Mouse (Mus musculus) c-Kit-positive CD71-positive TER-119-positive erythroid progenitor cells, embryonic 14.5 days (primary cell): ENCODE measurements at regions not wholly inside any gene's neighbourhood (a gene's known extent, or its start where the extent isn't known, plus 50 kb on each side); places are given as distances from the start of the nearest gene placed in this dataset.
A peak's percentile ranks its signal among the peaks of the same experiment; 100 is the strongest.

Experiments
- DNase-seq: peaks from one replicate; pipeline ENCODE4 v3.0.0-alpha.2; 2013; ENCODE audit warnings: low spot score

GRCm38 (mm10) chr10:96955036-96955775 lies 338.4 kb downstream of the Btg1 start:
- no peak for DNase-seq

- DNase-seq, result no peak
Observed at GRCm38 (mm10) chr10:96955776-96956448, 339.1 kb downstream of the Btg1 start.

DNA sequence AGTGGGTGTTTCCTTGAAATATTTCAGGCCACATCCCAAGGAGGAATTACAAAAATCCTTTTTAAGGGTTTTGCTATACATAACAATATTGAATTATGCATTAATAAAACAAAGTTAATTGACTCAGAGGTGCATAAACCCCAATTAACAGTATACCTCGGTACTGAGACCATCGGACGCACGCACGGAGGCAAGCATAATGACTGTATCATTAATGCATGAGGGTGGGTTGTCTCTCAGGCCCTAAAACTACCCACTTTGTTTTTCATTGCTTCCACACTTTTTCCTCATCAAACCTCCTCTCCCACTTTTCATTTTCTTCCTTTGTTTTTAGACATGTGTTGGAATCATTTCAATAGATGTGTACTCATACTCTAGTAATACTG lies 339.6 kb downstream of the Btg1 start:
- DNase-seq, result no peak

- DNase-seq, result no peak
Observed at GRCm38 (mm10) chr10:96957019-96957418, 340.2 kb downstream of the Btg1 start.

- DNase-seq, result peak; percentile 10
Observed at GRCm38 (mm10) chr10:96969825-96970224, 353.0 kb downstream of the Btg1 start.

- no peak for DNase-seq
Observed at GRCm38 (mm10) chr10:96970737-96971136, 353.9 kb downstream of the Btg1 start.

GRCm38 (mm10) chr10:96971810-96972209 lies 355.0 kb downstream of the Btg1 start:
- DNase-seq, result no peak

- DNase-seq, result no peak
Observed at GRCm38 (mm10) chr10:96974326-96974977, 357.6 kb downstream of the Btg1 start.

DNA sequence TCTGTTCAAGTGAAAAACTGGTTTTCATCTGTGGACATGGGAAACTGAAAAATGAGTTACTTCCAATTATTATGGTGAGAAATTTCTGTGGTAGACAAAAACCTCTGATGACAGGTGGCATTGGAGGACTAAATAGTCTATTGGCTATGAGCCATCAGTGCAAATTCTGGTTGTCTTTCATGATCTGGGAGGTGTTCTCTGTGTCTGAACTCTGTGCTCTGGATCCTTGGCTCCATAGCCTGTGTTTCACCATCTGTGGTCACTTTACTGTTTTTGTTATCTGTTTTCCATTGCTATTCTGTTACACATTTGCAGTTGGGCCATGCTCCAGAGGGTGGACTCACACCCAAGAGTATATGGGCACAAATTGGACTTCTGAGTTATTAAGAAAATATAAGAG lies 359.9 kb downstream of the Btg1 start:
- no peak for DNase-seq

DNA sequence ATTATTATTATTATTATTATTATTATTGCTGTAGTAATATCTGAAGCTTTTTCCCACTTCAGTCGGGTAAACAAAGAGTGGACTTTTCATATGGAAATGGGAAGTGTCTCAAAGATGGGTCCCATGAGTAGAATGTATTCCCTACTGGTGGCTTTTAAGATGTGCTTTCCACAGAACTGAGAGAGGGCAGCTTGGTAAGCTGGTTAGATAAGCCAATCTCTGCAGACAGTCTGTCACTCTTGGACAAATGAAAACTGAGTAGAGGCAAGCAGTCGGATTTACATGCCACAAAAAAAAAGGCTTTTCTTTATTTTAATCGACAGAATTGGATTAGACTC lies 363.7 kb downstream of the Btg1 start:
- no peak for DNase-seq

GRCm38 (mm10) chr10:96980832-96981515 lies 364.2 kb downstream of the Btg1 start:
- DNase-seq, result no peak

DNA sequence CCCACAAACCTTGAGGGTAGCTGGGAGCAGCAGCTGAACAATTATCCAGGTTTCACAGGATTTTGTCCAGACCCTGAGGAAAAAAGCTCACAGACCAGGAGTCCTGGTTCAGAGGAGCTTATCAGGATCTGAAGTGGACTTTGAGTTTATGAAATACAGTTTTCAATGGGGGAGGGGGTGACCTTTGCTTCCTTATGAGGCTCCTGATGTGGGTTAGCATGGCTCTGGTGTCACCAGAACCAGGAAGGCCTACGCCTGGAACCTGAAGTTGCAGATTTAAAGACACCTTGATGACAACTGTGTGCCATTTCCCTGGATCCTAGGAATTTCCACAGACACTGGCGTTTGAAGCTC lies 364.7 kb downstream of the Btg1 start:
- no peak for DNase-seq

- DNase-seq, result no peak
Observed at GRCm38 (mm10) chr10:97000871-97001270, 384.1 kb downstream of the Btg1 start.

DNA sequence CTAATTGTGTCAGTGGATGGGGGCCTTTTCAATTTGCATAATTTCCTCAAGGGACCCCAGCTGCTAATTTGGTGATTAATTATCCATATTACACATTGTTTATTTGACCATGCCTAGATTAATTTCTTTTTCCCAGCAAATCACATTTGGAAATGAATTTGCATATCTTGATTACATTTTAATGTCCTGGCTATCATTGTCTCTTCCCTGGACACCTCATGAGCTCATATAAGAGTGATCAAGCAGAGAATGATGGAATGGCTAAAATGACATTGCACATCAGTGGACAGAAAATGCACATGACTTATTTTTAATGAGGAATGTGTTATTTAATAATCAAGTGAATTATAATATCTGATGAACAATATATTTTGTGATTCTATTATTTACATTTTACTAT lies 392.1 kb downstream of the Btg1 start:
- no peak for DNase-seq

- DNase-seq, result no peak
Observed at GRCm38 (mm10) chr10:97009859-97010258, 393.1 kb downstream of the Btg1 start.

- no peak for DNase-seq
Observed at GRCm38 (mm10) chr10:97018641-97019040, 401.8 kb downstream of the Btg1 start.

GRCm38 (mm10) chr10:97028776-97029175 lies 412.0 kb downstream of the Btg1 start:
- DNase-seq, result no peak

GRCm38 (mm10) chr10:97030996-97031395 lies 414.2 kb downstream of the Btg1 start:
- DNase-seq, result no peak

GRCm38 (mm10) chr10:97035371-97035786 lies 418.6 kb downstream of the Btg1 start:
- no peak for DNase-seq

GRCm38 (mm10) chr10:97038025-97038424 lies 421.2 kb downstream of the Btg1 start:
- DNase-seq, result no peak

GRCm38 (mm10) chr10:97047566-97047965 lies 430.8 kb downstream of the Btg1 start:
- no peak for DNase-seq

GRCm38 (mm10) chr10:97047996-97048395 lies 431.2 kb downstream of the Btg1 start:
- no peak for DNase-seq

GRCm38 (mm10) chr10:97054472-97054871 lies 424.9 kb upstream of the Dcn start:
- DNase-seq, result no peak
